8 mouse cellular contexts compared by ENCODE assay signal in the genomic region with DNA sequence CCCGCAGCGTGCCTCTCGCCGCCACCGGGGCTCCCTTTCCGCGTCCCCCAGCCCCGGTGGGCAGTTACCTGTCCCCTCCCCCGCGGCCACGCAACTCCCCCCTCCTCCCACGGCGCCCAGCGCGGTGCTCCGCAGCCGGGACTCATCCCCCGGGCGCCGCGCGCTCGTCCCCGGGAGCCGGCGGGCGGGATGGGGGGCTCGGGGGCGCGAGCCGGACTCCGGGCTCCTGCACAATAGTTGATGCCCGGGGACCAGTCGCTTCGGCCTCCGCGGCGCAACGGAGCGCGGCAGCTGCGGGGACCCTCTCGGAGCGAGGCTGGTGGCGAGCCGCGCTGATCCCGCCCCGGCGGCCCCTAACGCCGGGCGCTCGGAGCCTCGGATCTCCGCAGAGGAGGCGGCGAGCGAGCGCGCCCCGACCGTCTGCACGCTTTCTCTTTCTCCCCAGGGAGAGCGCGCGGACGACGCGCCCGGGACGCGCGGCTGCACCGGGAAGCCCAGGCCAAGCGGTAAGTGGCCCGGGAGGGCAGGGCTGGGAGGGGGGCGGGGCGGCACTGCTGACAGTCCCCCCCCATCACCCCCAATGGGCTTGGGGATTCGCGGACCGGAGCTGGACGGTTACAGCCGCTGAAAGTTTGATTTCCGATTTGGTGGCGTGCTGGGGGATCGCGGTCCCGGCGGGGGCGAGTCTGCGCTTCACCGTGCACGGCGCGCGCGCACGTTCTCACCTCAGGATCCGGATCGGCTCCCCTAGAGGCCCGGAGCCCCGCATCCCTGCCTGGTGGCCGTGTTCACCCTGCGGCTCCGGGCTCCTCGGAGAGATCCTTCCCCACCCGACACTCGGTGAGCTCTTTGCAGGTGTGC. TPM values are rescaled to one million over a fixed set of nuclear protein-coding genes. Genes with fewer than 3 reads are reported as not detected.
DNase-seq lines count a peak whose midpoint lies in the region; ATAC-seq and TF ChIP-seq lines count a peak whose summit lies in the region.

No protein-coding gene starts in this region.

- peaks cover 6% of the 10 kb centered on the region; the same call in 1 of the 2 replicates for H3K4me1 ChIP-seq in bone marrow macrophage, adult 2 months (ENCODE audit: control insufficient read depth, insufficient read depth, low read length)
- peaks cover 13% of the 10 kb centered on the region; the same call in 1 of the 2 replicates for H3K4me1 ChIP-seq in forebrain, embryonic 11.5 days (replicated peaks; ENCODE audit: control insufficient read depth, insufficient read depth, low read length)
- H3K4me1 ChIP-seq in heart, embryonic 16.5 days (ENCODE audit: control insufficient read depth, insufficient read depth, low read length) = peaks cover 24% of the 10 kb centered on the region
- H3K4me1 ChIP-seq in liver, embryonic 13.5 days (replicated peaks) = peaks cover 48% of the 10 kb centered on the region
- peaks cover 10% of the 10 kb centered on the region; the same call in 1 of the 2 replicates for H3K4me1 ChIP-seq in stomach, embryonic 15.5 days

- H3ac ChIP-seq in C2C12 (ENCODE audit: control insufficient read depth, insufficient read length, low read depth) = peak overlapping the region; percentile 77

- no peaks in the 10 kb centered on the region for H3K9me3 ChIP-seq in forebrain, embryonic 11.5 days (ENCODE audit: control insufficient read depth, low read length)
- no peaks in the 10 kb centered on the region for H3K9me3 ChIP-seq in heart, embryonic 16.5 days (replicated peaks; ENCODE audit: control insufficient read depth, low read length)
- H3K9me3 ChIP-seq in liver, embryonic 13.5 days (replicated peaks) = no peaks in the 10 kb centered on the region
- no peaks in the 10 kb centered on the region for H3K9me3 ChIP-seq in stomach, embryonic 15.5 days

- H3K79me2 ChIP-seq in C2C12 (ENCODE audit: control insufficient read depth, insufficient read depth) = peaks cover 45% of the 10 kb centered on the region

- H3K79me3 ChIP-seq in C2C12 (ENCODE audit: low read depth) = peaks cover 35% of the 10 kb centered on the region

- no peaks in the 10 kb centered on the region for H3K36me3 ChIP-seq in C2C12 (ENCODE audit: control insufficient read depth, insufficient read depth)
- no peaks in the 10 kb centered on the region for H3K36me3 ChIP-seq in forebrain, embryonic 11.5 days (ENCODE audit: control insufficient read depth, insufficient read depth, low read length)
- no peaks in the 10 kb centered on the region for H3K36me3 ChIP-seq in heart, embryonic 16.5 days (ENCODE audit: control insufficient read depth, insufficient read depth)
- no peaks in the 10 kb centered on the region for H3K36me3 ChIP-seq in liver, embryonic 13.5 days
- no peaks in the 10 kb centered on the region for H3K36me3 ChIP-seq in stomach, embryonic 15.5 days

- TF ChIP-seq POLR2A in bone marrow macrophage, adult 2 months (IDR thresholded peaks at IDR 0.05; ENCODE audit: borderline replicate concordance, low read depth, low read length) = no peak

- WGBS in forebrain, embryonic 11.5 days = under 1% methylated on average over 50 of the region's 109 CpGs
- under 1% methylated on average over 83 of the region's 109 CpGs for WGBS in heart, embryonic 16.5 days
- under 1% methylated on average over 95 of the region's 109 CpGs for WGBS in liver, embryonic 13.5 days (ENCODE audit: insufficient replicate concordance)
- under 1% methylated on average over 92 of the region's 109 CpGs for WGBS in stomach, embryonic 15.5 days

- TF ChIP-seq CTCF in C2C12 (IDR thresholded peaks at IDR 0.05; ENCODE audit: control insufficient read depth, insufficient read depth, insufficient read length) = no peak
- TF ChIP-seq CTCF in bone marrow macrophage, adult 2 months (IDR thresholded peaks at IDR 0.05; ENCODE audit: low read depth, low read length) = no peak

- H3K27ac ChIP-seq in bone marrow macrophage, adult 2 months (ENCODE audit: insufficient read depth, low read depth, low read length) = peak overlapping the region; percentile 7; the same call in 1 of the 2 replicates
- peak overlapping the region; percentile 95 for H3K27ac ChIP-seq in forebrain, embryonic 11.5 days (ENCODE audit: low read depth, low read length)
- peak overlapping the region; percentile 94 for H3K27ac ChIP-seq in heart, embryonic 16.5 days (ENCODE audit: low read length)
- peak overlapping the region; percentile 65 for H3K27ac ChIP-seq in liver, embryonic 13.5 days
- H3K27ac ChIP-seq in stomach, embryonic 15.5 days = peak overlapping the region; percentile 93

- H3K9ac ChIP-seq in forebrain, embryonic 11.5 days (ENCODE audit: low read length) = peak overlapping the region; percentile 87
- peak overlapping the region; percentile 96 for H3K9ac ChIP-seq in heart, embryonic 16.5 days (ENCODE audit: low read length)
- H3K9ac ChIP-seq in liver, embryonic 13.5 days = peak overlapping the region; percentile 81
- peak overlapping the region; percentile 96 for H3K9ac ChIP-seq in stomach, embryonic 15.5 days

- peak overlapping the region; percentile 64 for H3K4me3 ChIP-seq in C2C12 (ENCODE audit: insufficient read depth, poor library complexity, severe bottlenecking)
- peak overlapping the region; percentile 90 for H3K4me3 ChIP-seq in bone marrow macrophage, adult 2 months (ENCODE audit: insufficient read depth, low read length)
- peak overlapping the region; percentile 95 for H3K4me3 ChIP-seq in forebrain, embryonic 11.5 days (ENCODE audit: low read depth, low read length)
- peak overlapping the region; percentile 93 for H3K4me3 ChIP-seq in heart, embryonic 16.5 days (ENCODE audit: low read length)
- peak overlapping the region; percentile 85 for H3K4me3 ChIP-seq in liver, embryonic 13.5 days (replicated peaks)
- H3K4me3 ChIP-seq in stomach, embryonic 15.5 days (replicated peaks) = peak overlapping the region; percentile 92

- peak; percentile 65 for ATAC-seq in forebrain, embryonic 11.5 days (replicated peaks; ENCODE audit: low FRiP score)
- peak; percentile 53 for ATAC-seq in heart, embryonic 16.5 days (replicated peaks; ENCODE audit: extremely low read depth, insufficient read depth, low FRiP score)
- ATAC-seq in liver, embryonic 13.5 days (ENCODE audit: low read depth) = peak; percentile 68
- ATAC-seq in stomach, embryonic 15.5 days (ENCODE audit: insufficient read depth, low FRiP score, low read depth) = peak; percentile 67

- DNase-seq in forebrain, embryonic 11.5 days (ENCODE audit: low spot score) = peak; percentile 88
- DNase-seq in kidney, postnatal 25 days = peak; percentile 62 to 82
- DNase-seq in liver, embryonic 13.5 days = peak; percentile 37
- peak; percentile 45 to 54 for DNase-seq in natural killer cell, adult 2 months (ENCODE audit: low spot score in 2 of 2)

- H3K27me3 ChIP-seq in C2C12 (ENCODE audit: control insufficient read depth, insufficient read depth, insufficient read length) = no peaks in the 10 kb centered on the region
- H3K27me3 ChIP-seq in forebrain, embryonic 11.5 days (ENCODE audit: control insufficient read depth, insufficient read depth, low read length) = no peaks in the 10 kb centered on the region
- H3K27me3 ChIP-seq in heart, embryonic 16.5 days (ENCODE audit: control insufficient read depth, insufficient read depth, low read length) = no peaks in the 10 kb centered on the region
- peaks cover 18% of the 10 kb centered on the region for H3K27me3 ChIP-seq in liver, embryonic 13.5 days
- H3K27me3 ChIP-seq in stomach, embryonic 15.5 days (replicated peaks) = no peaks in the 10 kb centered on the region

- H3K4me2 ChIP-seq in forebrain, embryonic 11.5 days (ENCODE audit: low read depth, low read length, severe bottlenecking) = peak overlapping the region; percentile 76
- peak overlapping the region; percentile 98 for H3K4me2 ChIP-seq in heart, embryonic 16.5 days (ENCODE audit: low read depth, low read length)
- peak overlapping the region; percentile 90 for H3K4me2 ChIP-seq in liver, embryonic 13.5 days
- H3K4me2 ChIP-seq in stomach, embryonic 15.5 days = peak overlapping the region; percentile 89

TF ChIP-seq in C2C12, 6 proteins besides CTCF, POLR2A, EP300 and RAD21:
- TF ChIP-seq CEBPB (IDR thresholded peaks at IDR 0.05; ENCODE audit: low read depth) = no peak
- TF ChIP-seq USF1 (IDR thresholded peaks at IDR 0.05; ENCODE audit: low read depth) = no peak
- no peak for TF ChIP-seq MYOG (IDR thresholded peaks at IDR 0.05; ENCODE audit: control insufficient read depth, extremely low read depth, insufficient read length)
- no peak for TF ChIP-seq FOSL1 (IDR thresholded peaks at IDR 0.05; ENCODE audit: insufficient read depth, low read length, poor library complexity, severe bottlenecking)
- no peak for TF ChIP-seq MYOD1 (IDR thresholded peaks at IDR 0.05; ENCODE audit: control insufficient read depth, insufficient read length, low read depth)
- no peak for TF ChIP-seq MAX (IDR thresholded peaks at IDR 0.05)

RNA-seq across cellular contexts. Expression of a gene that starts 0.7 kb away (rescaled TPM):
- polyA plus RNA-seq in C2C12 (2012; fragmentation: generic; extraction: Trizol) = 9.7 TPM
- polyA plus RNA-seq in bone marrow macrophage, adult 2 months (2012; ENCODE audit: insufficient read depth, insufficient read length, missing spikeins) = 16.7 and 17.2 TPM in 2 replicates
- 43.2 and 48.5 TPM in 2 replicates for polyA plus RNA-seq in forebrain, embryonic 11.5 days (2014; fragmentation: Nextera tagmentation; extraction: Ambion mirVana)
- polyA plus RNA-seq in heart, embryonic 16.5 days (2015; fragmentation: Nextera tagmentation; extraction: Ambion mirVana) = 19.8 and 21.2 TPM in 2 replicates
- polyA plus RNA-seq in liver, embryonic 13.5 days (2015; fragmentation: Nextera tagmentation; extraction: Ambion mirVana) = 4.3 and 5.5 TPM in 2 replicates
- 26.4 and 30.4 TPM in 2 replicates for polyA plus RNA-seq in stomach, embryonic 15.5 days (2015; fragmentation: Nextera tagmentation; extraction: Ambion mirVana)

Comparison
In these comparisons a context has a peak if more than half of its experiments do, and no peak if none do; other contexts are left out.
1. Peak in every context shown above with its lines: DNase-seq, ATAC-seq, H3K4me3 ChIP-seq and H3K27ac ChIP-seq.
2. H3K27ac ChIP-seq: peak in every context shown above with its lines; median percentile 95 in forebrain, embryonic 11.5 days; 94 in heart, embryonic 16.5 days; 93 in stomach, embryonic 15.5 days; 65 in liver, embryonic 13.5 days; 7 in bone marrow macrophage, adult 2 months.
3. DNase-seq: peak in every context shown above with its lines; median percentile 88 in forebrain, embryonic 11.5 days; 72 in kidney, postnatal 25 days; 50 in natural killer cell, adult 2 months; 37 in liver, embryonic 13.5 days.